Mouse (Mus musculus) liver, adult 2 months (tissue): ENCODE measurements at regions not wholly inside any gene's neighbourhood (a gene's known extent, or its start where the extent isn't known, plus 50 kb on each side); places are given as distances from the start of the nearest gene placed in this dataset.

Experiments used
- DNase-seq: peaks from one replicate; pipeline ENCODE4 v3.0.0-alpha.2; 2011; ENCODE audit warnings: low read depth, low spot score; ENCODE audit errors: extremely low read depth
- H3K27ac ChIP-seq: fragments of 200-500 bp; replicated peaks from 2 replicates; pipeline ENCODE4 v1.5.1; 2012; ENCODE audit warnings: low read depth, mild to moderate bottlenecking, control low read depth, inconsistent platforms, low read length; ENCODE audit not compliant: insufficient read depth
- H3K27me3 ChIP-seq: fragments of 200-500 bp; 2 replicates; pipeline ENCODE4 v1.6.1; 2012; ENCODE audit warnings: mild to moderate bottlenecking, moderate library complexity, low read length, inconsistent platforms; ENCODE audit not compliant: control insufficient read depth, insufficient read depth
- H3K36me3 ChIP-seq: fragments of 200-500 bp; 2 replicates; pipeline ENCODE4 v1.6.1; 2012; ENCODE audit warnings: low read length, inconsistent platforms; ENCODE audit not compliant: control insufficient read depth, insufficient read depth
- H3K4me1 ChIP-seq: fragments of 200-500 bp; 2 replicates; pipeline ENCODE4 v1.6.1; 2011; ENCODE audit warnings: low read length; ENCODE audit not compliant: control insufficient read depth, insufficient read depth
- H3K4me3 ChIP-seq: fragments of 200-500 bp; 2 replicates; pipeline ENCODE4 v1.5.1; 2011; ENCODE audit warnings: low read depth, mild to moderate bottlenecking, control low read depth, low read length, moderate library complexity; ENCODE audit not compliant: insufficient read depth
- H3K79me2 ChIP-seq: fragments of 200-500 bp; 2 replicates; pipeline ENCODE4 v1.6.1; 2012; ENCODE audit warnings: inconsistent platforms, mild to moderate bottlenecking, low read length, moderate library complexity; ENCODE audit not compliant: control insufficient read depth, insufficient read depth
- H3K9ac ChIP-seq: fragments of 200-500 bp; 2 replicates; pipeline ENCODE4 v1.6.1; 2012; ENCODE audit warnings: low read depth, mild to moderate bottlenecking, control low read depth, inconsistent platforms, low read length
- CTCF ChIP-seq: fragments of 200-500 bp; IDR thresholded peaks from 2 replicates; pipeline ENCODE4 v1.5.1; 2011; ENCODE audit warnings: low read depth, low read length, control low read depth
- POLR2A ChIP-seq: fragments of 200-500 bp; IDR thresholded peaks from 2 replicates; pipeline ENCODE4 v1.6.1; 2011; ENCODE audit warnings: low read length, control low read depth; ENCODE audit not compliant: insufficient read depth; ENCODE audit errors: extremely low read depth
- WGBS: fragments of 180-500 bp; shearing (Covaris S2); methylation state at CpG from one replicate; pipeline ENCODE4 v1.1.7; 2018; 5-methylcytosine and 5-hydroxymethylcytosine counted together

DNA sequence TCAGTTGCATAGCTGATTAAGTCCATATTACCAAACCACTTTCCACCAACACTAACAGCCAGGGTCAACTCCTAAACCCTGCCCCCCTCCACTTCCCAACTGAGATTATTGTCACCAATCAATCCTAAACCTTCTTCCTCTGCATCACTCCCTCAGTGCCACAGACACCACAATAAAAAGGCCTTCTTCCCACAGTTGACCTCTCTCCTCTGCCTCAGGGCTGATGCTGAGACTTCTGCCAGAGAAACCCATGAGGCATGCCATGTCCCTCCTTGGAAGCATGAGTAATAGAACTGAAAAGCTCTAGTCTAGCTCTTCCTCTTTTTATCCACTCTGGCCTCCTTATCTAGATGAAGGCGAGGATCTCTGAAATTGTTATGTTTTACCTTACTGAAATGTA, 300.0 kb upstream of the Clec14a start:
- no peak for DNase-seq
- Histone ChIP-seq H3K9ac (no peak overlapping the region), H3K4me3 (no peak overlapping the region), H3K27me3 (no peaks in the 10 kb centered on the region), H3K4me1 (no peaks in the 10 kb centered on the region), H3K36me3 (no peaks in the 10 kb centered on the region), H3K79me2 (no peaks in the 10 kb centered on the region), H3K27ac (no peak overlapping the region)
- whole genome bisulfite sequencing, result 69% methylated on average over 1 of the region's 1 CpGs
- TF ChIP-seq POLR2A, result no peak
- no peak for TF ChIP-seq CTCF

DNA sequence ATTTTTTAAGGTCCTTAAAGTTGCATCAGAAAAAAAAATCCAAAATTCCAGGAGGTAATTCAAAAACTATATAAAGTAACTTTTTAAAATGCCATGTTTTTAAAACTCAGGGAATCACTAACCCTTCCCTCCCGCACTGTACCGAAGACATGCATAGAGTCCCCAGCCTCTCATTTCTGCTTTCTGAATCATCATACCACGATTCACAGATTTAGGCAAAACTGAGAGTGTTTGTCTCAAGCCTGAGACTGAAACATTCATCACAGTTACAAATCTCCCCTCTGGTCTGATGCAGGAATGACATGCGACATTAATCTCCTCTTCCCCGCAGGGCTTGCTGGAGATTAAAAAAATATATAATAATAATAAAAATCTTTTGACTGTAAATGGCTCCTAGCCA, 291.8 kb upstream of the Clec14a start:
- Histone ChIP-seq H3K4me1 (no peaks in the 10 kb centered on the region), H3K9ac (no peak overlapping the region), H3K27me3 (no peaks in the 10 kb centered on the region), H3K79me2 (no peaks in the 10 kb centered on the region), H3K36me3 (no peaks in the 10 kb centered on the region), H3K27ac (no peak overlapping the region), H3K4me3 (no peak overlapping the region)
- no peak for DNase-seq
- no peak for TF ChIP-seq POLR2A
- TF ChIP-seq CTCF, result no peak
- 86% methylated on average over 5 of the region's 5 CpGs for WGBS

DNA sequence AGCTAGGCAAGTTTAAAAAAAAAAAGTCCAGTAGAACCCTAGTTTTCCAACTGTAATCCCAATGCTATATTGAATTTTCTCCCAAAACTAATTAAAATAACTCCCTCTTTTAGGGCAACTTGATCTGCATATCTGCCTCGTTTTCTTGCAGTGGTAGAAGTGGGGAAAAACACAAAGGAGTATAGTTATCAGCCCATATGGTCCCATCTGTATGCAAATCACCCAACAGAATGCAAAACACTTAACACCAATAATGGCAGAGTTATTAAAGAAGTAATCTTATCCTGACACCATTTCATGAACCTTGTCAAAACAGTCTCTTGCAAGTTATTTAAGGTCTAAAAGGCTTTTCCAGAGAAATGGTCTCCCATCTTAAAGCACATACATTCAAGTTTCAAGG, 290.7 kb upstream of the Clec14a start:
- H3K4me3 ChIP-seq, result no peak overlapping the region

DNA sequence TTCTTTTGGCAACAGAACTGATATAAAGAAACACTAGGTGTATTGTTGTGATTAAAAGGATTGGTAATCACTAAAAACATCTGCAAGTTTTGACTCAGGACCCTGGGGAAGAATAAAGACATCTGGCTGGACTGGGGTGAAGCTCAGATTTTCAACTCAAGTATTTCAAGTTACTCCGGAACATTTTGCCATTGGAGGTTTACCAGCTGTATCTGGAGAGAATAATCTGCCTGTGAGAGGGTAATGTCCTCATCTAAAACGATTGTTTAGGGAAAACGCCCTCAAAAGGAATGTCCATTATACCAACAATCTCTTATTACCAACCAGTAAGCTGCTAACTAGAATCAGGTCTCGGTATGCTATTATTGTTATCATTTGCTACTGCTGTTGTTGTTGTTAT, 288.2 kb upstream of the Clec14a start:
- DNase-seq, result no peak
- no peaks in the 10 kb centered on the region for H3K36me3 ChIP-seq
- no peak overlapping the region for H3K9ac ChIP-seq
- H3K27ac ChIP-seq, result no peak overlapping the region
- H3K79me2 ChIP-seq, result no peaks in the 10 kb centered on the region
- 77% methylated on average over 4 of the region's 4 CpGs for WGBS
- H3K4me1 ChIP-seq, result no peaks in the 10 kb centered on the region
- H3K4me3 ChIP-seq, result no peak overlapping the region
- TF ChIP-seq POLR2A (no peak), CTCF (no peak)
- H3K27me3 ChIP-seq, result no peaks in the 10 kb centered on the region

More for the DNA sequence above, 290.7 kb upstream of the Clec14a start:
- WGBS, result 56% methylated on average over 1 of the region's 1 CpGs
- H3K36me3 ChIP-seq, result no peaks in the 10 kb centered on the region
- no peak for TF ChIP-seq CTCF
- no peak for TF ChIP-seq POLR2A
- DNase-seq, result no peak
- no peaks in the 10 kb centered on the region for H3K4me1 ChIP-seq
- H3K79me2 ChIP-seq, result no peaks in the 10 kb centered on the region
- no peak overlapping the region for H3K27ac ChIP-seq
- no peaks in the 10 kb centered on the region for H3K27me3 ChIP-seq
- no peak overlapping the region for H3K9ac ChIP-seq

DNA sequence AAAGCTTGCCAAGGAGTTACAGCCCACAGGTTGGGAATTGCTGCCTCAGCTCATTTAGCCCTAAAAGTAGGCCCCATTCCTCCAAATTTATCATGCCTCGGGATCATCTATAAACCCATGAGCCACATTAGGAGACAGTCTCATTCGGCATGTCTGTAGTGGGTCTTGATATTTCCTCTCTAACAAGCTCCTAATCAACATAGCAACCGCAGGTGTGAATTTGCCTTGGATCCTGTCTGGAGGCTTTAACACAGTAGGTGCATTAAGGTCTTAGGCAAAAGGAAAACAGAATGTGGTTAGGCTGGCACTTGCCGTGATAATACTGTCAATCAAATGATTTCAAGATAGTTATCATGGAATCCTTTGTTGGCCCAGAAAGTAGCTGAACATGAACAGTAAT, 287.7 kb upstream of the Clec14a start:
- H3K4me1 ChIP-seq, result no peaks in the 10 kb centered on the region
- H3K27ac ChIP-seq, result no peak overlapping the region
- no peaks in the 10 kb centered on the region for H3K79me2 ChIP-seq
- no peaks in the 10 kb centered on the region for H3K36me3 ChIP-seq
- WGBS, result 69% methylated on average over 4 of the region's 4 CpGs
- no peak for TF ChIP-seq POLR2A
- TF ChIP-seq CTCF, result no peak
- DNase-seq, result no peak
- H3K4me3 ChIP-seq, result no peak overlapping the region
- no peaks in the 10 kb centered on the region for H3K27me3 ChIP-seq
- no peak overlapping the region for H3K9ac ChIP-seq

DNA sequence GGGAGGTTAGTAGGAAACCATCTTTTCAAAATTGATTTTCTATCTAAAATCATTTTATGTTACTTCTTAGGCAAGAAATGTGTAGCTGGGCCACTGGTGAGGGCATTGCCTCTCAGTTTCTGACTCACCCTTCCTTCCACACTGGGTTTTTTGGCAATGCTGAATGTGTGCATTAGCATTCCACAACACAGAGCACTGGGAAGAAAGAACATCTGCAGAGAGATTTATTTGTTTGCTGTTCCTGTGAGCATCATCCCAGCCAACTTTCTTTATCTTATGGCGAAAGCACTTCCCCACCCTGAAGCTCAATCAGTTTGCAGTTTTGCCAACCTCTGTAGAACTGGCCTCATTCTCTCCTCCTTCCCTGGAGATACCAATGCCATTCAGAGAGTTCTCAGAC, 287.0 kb upstream of the Clec14a start:
- TF ChIP-seq POLR2A (no peak), CTCF (no peak)
- DNase-seq, result no peak
- H3K9ac ChIP-seq, result no peak overlapping the region
- H3K4me3 ChIP-seq, result no peak overlapping the region
- H3K36me3 ChIP-seq, result no peaks in the 10 kb centered on the region
- WGBS, result 58% methylated on average over 1 of the region's 1 CpGs
- H3K27me3 ChIP-seq, result no peaks in the 10 kb centered on the region
- no peaks in the 10 kb centered on the region for H3K4me1 ChIP-seq
- no peaks in the 10 kb centered on the region for H3K79me2 ChIP-seq
- no peak overlapping the region for H3K27ac ChIP-seq
